Mouse (Mus musculus) ES-CJ7 (cell line): ENCODE data around the gene Ess2.
A peak's percentile ranks its signal among the peaks of the same experiment; 100 is the strongest.
"Not testable (repeated sequence)": the region's sequence is repeated elsewhere in the genome, so short reads cannot be mapped to it uniquely, and the experiment has no call there.

Experiments used
- DNase-seq: peaks from one replicate; pipeline ENCODE4 v3.0.0; 2011; ENCODE audit warnings: low read depth, low spot score

The Ess2 gene

DNA sequence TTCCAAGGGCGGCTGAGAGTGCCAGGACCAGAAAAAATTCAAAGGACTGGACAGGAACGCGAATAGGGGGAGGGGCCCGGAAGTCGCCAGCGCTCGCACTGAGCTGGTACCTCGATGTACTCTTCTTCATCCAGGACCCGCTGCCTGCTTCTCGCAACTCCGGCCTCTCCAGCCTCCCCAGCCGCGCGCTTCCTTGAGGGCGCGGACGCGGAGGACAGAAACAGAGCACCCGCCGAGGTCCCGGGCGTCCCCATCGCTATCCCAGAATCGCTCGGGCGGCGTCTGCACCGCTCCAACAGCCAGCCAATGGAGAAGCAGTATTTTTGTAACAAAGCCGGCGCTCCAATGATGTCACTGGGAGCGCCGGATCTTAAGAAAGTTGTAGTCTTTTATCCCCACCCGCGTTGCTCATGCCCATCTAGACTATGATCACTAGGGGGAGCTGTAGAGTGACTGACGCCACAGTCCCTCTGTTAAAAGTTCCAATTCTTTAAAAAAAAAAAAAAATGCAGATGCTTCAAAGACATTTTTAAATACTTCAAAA, at the start of gene Ess2:
Gene Ess2 (minus strand): TSS at position 297 of the 544 bp plus-strand sequence.
- peak; percentile 95 for DNase-seq

DNA sequence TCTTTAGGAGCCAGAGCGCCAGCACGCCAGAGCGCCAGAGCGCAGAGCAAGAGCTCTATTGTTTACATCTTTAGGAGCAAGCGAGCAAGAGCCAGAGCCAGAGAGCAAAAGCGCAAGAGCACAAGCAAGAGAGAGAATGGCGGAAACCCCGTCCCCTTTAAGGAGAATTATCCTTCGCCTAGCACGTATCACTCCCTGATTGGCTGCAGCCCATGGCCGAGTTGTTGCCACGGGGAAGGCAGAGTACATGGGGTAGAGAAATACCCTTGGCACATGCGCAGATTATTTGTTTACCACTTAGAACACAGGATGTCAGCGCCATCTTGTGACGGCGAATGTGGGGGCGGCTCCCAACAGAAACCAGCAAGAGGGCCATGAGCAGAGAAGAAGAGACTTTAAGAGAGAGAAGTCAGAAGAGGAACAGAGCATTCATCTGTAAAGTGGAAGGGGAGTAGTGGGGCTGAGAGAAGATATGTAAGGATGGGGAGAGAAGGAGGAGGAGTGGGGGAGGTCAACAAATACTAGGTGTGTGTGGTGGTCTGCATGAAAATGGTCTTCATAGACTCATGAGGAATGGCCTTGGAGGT, 45.0 kb upstream of the Ess2 start:
- not testable (repeated sequence) for DNase-seq

DNA sequence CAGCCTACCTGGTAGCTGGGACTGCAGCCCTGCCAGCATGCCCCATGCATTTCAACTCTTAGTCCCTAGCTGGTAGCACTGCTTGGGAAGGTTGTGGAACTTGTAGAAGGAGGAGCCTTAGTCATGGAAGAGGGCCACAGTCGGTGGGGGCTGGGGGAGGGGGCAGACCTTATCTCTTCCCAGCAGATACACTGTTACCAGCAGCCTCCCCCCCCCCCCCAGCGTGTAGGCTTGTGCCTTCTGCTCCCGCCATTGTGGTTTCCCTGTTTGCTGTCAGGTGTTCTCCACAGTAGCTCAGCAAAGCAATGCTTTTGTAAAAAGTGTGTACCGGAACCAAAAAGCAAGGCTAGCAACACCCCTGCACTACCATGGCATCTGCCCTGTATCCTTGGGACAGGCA, 40.5 kb upstream of the Ess2 start:
- no peak for DNase-seq

DNA sequence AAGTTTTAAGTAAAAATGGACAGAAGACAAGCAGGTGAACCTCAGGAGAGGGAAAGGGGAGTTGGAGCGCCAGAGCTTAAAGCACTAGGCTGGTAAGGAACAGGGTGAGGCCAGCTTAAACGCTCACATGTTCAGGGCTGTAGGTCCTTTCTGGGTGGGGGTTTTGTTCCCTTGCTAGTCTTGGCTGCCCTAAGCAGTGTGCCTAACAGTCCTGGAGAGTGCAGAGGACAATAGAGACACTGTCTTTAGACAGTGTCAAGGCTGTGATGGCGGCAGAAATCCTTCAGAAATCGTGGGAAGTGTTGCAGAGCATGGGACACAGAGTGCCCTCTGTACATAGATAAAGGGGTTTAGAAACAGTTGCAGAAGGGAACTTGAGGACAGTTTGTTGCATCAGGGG, 38.9 kb upstream of the Ess2 start:
- no peak for DNase-seq

DNA sequence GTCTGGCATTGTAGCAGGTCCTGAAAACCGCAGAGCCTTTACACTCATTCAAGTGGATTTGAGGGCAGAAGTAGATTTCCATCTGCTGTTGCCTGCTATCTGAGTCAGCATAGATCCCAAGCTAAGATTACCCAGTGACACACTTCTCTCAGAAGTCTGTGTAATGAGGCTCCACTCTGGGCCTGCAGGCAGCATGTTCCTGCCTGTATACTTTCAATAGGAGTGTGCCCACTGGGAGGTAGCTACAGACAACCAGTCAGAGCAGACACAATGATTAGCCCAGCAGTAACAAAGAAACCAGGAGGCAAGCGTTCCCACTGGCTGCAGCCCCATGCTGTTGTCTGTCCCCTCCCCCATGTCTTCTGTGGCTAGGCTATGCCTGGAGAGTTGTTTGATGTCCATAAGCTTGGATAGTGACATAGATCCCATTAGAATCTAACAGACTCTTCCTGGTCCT, 38.3 kb upstream of the Ess2 start:
- DNase-seq, result no peak

DNA sequence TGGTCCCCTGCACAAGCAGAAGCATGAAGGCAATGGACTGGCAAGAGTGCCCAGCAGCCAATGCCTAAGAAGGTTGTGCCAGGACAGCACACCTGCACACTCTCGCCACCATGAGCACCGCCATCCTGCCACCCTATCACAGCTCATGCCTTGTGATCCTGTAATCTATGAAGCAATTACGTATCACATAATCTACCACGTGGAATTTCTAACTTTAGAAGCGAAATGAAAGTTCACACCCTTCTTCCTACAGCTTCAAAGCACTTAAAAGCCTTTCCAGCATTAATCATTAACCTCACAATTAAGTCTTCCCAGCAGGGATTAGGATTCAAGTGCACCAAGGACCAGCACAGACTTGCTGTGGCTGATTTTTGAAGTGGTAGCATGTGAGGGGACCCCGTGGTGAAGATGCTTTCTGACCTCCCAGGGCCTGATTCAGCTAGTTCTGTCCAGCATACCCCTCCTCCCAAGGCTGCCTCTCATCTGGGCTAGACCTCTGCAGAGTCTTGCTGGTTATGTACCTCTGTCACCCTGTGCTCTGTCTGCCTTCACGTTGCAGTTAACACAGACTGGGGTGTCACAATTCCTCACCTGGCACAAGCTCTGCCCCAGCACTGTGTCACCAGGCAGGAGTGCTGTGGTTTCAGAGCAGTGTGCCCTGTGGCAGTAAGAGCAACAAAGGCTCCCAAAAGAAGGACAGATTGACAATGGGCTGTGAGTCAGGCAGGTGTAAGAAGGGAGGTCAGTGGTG, 34.1 kb upstream of the Ess2 start:
- peak; percentile 61 for DNase-seq

DNA sequence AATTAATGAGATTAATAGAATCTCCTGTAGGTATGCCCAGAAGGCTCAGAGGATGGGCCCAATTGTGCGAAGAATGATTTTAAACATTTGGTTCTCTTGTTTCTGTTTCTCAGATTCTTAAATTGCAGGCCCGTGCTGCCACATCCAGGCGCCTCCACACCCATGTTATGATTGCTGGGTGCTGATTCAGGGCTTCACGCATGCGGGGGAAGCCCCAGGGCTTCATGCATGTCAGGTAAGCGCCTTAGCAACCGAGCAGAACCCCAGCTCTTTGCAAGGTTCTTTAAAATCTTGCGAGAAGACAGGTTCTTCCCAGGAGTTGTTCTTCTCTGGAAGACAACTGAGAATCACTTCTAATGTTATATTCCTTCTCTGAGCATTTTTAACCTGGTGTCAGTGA, 32.3 kb upstream of the Ess2 start:
- DNase-seq, result no peak

DNA sequence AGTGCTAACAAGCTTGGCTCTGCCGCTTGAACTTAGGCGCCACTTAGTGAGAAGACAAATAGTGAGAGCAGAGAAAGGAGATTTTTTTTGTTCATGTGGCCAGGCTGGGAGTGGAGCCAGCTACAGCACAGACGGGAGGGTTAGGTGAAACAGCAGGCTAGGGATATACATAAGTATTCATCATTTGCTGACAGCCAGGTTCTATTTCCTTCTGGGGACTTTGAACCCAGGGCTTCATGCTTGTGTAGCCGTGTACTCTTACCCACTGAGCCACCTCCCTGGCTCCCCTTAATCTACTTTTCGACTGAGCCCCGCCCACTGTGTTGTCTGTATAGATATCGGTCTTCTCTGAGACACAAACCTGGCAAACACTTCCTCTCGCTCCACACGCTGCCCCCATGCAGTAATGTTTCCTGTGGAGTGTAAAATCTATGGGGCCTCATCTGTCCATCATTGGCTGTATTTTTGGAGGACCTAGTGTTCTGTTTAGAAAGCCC, 28.2 kb upstream of the Ess2 start:
- DNase-seq, result no peak

DNA sequence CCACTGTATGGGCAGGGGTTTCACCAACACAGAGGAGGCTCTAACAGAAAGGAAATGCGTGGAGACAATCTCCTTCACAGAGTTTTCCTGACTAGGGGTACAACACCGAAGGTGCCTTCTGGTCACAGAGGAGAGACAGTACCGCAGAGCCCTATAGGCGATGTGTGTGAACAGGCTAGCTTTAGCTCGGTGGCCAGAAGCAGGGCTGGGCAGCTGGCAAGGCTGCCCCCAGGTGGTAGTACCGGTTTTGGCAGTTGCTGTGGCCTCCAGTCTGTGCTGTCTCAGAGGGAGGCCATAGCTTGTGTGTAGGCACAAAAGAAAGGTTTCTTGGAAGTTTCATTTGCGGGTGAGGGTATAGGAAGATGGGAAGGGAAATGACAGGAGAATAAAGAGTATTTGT, 27.7 kb upstream of the Ess2 start:
- DNase-seq, result peak; percentile 80

DNA sequence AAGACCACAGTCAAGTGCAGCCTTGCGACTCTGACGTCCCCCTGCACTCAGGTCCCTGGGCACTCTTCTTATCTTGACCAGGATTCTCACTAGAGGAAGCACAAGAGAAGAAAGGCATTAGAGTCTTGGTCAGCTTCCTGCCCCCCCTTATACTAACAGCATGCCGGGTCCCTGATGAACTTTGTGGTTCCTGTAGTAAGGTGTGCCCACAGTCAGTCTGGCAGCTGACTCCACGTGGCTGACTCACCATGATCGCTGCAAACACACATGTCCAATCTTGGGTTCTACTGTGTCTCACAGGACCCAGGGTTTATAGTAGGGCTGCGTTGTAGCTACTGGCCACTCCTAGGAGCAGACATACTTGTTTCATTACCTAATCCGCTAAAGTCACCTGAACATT, 27.0 kb upstream of the Ess2 start:
- no peak for DNase-seq

DNA sequence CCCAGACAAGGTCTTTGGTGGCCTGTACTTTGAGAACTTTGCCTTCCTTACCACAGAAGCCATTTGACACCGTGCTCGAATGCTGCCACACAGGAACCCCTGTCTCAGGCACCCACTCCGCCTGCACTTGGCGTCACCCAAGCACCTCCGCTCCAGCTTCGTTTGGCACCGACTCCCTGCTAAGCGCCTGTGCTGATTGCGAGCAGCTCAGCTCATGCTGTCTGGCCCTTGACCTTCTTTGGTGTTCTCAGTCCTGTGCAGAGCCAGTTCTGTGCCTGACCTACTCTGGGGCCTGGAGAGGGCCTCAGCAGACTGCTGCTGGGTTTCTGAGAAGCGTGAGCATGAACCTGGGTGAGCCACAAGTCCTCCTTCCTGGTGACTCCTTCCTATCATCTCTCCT, 25.6 kb upstream of the Ess2 start:
- no peak for DNase-seq

DNA sequence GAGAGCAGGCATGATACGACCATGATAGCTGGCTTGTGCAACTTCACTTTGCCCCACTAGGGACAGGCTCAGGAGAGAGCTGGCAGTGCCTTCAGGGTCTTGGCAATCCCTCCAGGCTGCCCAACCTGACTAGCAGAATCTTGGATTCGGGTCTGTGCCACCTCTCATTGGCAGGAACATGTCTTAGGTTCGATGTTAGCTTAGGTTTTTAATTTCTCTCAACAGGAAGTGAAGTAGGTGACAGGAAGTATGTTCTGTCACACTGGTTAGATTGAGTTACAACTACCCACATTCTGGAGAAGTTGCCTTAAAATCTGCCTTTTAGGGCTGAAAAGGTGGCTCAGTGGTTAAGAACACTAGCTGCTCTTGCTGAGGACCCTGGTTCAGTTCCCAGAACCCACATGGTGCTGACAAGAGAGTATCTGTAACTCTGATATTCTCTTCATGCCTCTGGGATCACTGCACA, 23.3 kb upstream of the Ess2 start:
- DNase-seq, result no peak

DNA sequence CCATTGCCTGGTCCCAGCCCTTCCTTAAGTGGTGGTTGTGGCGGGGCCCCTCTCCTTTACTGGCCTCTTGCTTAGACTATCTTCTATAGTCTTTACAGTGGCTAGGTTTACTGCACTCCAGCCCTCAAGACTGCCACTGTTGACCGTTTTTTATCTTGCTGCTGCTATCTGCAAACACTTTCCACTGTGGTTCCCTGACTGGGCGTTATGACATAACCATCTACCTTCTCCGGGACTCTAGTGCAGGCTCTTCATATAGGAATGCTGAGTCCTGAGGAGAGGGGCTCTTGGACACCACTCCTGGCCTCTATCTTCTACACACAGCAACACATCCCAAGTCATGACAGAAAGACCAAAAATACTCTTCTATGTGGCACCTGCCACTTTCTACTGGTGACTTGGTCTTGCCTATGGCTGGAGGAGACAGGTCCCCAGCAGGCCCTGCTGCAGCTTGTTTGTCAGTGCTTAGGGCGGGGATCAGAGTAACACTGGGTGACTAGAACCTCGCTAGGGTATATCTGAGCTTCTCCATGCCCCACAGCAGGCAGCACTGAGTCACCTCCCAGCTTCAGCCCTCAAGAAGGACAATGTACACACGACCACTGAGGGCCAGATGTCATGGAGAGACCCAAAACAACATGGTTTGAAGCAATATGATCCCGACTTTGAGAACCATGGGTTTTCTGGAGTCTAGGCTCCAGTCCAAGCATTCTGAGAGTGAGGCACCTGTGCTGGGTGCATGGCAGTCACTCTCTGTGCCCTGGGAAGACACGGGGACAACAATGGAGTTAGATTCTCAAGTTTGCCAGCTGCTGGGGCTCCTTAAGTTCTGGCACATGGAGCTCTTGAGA, 22.7 kb upstream of the Ess2 start:
- no peak for DNase-seq

DNA sequence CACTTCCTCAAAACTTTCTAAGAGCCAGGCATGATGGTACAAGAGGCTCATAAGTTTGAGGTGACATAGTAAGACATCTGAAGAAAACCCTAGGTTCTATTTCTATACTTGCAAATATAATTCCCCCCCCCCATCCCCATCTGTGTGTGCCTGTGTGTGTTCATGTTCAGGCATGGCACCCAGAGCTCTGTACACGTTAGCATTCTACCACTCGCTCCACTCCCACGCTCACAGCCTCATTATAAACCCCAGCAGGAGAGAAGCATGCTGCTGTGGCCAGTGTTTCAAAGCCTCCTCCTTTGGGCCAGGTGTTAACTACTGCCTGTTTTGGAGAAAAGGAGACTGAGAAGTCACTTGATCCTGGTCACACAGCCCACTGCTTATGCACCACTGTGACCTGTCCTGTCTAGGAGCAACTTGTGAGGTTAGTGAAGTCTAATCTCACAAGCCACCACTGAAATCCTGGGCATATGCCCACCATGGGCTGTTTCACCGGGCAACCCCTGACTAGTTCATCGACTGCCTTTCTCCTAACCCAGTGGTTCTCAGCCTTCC, 20.8 kb upstream of the Ess2 start:
- no peak for DNase-seq

DNA sequence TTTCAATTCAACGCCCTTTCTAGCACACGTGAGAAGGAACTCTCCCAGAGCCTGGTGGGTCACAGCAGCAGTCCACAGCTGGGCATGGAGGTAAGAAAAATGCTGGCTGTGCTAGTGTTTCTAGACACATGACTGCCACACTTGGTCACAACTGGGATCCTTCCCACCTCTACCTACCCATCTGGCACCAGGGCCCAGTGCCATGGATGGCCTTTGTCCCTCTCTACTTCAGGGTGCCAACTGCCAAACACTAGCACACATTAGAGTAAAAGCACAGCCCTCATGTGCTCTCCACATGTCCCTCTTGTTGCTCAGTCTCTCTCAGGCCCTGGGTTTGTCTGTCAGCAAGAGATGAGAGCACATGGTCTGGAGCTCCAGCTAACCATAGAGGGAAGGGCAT, 18.5 kb upstream of the Ess2 start:
- DNase-seq, result no peak

DNA sequence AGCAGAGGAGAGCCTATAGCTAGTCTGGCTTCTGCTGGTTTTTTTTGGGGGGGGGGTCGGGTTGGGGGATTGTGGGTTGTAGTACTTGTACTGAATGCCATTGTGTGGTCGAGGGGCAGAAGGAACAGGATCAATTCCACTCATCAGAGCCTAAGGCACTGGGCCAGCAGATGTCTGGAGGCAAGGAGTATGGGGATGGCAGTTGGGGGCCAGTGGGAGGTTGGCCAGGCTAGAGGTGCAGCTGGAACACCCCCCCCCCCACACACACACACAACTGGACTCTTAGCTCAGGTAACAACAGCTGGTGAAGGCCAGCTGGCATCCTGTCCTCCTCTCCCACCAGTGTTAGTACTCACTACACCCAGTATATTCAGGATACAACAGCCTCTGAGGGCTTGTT, 18.1 kb upstream of the Ess2 start:
- no peak for DNase-seq

DNA sequence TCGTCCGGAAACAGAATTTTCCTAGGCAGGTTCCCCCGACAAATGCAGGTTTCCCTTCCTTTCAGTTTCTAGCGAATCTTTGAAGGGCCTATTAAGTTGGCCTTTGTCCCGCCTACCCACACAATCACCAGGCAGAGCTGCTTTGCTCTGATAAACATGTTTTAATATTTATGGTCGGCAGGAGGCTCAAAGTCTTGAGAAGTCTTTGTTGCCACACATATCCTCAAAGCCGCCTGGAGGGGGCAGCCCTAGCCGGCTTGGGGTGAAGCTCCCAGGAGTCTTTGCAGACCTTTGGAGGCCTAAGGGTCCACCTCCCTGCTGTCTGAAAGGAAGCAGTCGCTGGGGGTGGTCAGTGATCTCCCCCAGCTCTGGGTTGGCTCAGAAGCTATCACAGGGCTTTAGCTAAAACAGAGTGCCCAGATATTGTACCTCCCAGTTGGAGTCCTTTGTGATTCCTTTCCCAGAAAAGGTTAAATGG, 17.5 kb upstream of the Ess2 start:
- peak; percentile 99 for DNase-seq

DNA sequence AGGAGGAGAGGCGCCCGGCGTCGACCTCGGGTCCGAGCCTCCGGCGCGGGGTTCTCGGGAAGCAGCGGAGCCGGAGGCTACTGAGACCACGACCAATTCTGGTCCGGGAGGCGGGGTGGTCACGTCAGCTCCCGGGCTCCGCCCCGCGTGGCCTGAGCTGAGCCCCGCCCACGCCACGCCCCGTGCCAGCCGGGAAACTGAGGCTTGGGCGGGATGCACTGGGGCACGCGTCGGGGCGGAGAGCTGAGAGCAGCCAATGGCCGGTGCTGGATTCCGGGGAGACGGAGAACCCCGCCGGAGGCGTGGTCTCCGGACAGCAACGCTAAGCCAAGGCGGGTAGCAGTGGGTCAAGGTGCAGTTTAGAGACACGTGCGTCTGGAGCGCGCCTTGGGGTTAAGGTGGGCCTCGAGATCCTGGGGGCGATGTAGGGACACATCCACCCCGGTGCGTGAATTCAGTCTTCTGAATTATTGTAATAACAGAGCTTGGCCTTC, 17.0 kb upstream of the Ess2 start, which contains the start of gene Slc25a1:
Gene Slc25a1 (minus strand): TSS at position 133 of the 494 bp plus-strand sequence.
- DNase-seq, result peak; percentile 88

DNA sequence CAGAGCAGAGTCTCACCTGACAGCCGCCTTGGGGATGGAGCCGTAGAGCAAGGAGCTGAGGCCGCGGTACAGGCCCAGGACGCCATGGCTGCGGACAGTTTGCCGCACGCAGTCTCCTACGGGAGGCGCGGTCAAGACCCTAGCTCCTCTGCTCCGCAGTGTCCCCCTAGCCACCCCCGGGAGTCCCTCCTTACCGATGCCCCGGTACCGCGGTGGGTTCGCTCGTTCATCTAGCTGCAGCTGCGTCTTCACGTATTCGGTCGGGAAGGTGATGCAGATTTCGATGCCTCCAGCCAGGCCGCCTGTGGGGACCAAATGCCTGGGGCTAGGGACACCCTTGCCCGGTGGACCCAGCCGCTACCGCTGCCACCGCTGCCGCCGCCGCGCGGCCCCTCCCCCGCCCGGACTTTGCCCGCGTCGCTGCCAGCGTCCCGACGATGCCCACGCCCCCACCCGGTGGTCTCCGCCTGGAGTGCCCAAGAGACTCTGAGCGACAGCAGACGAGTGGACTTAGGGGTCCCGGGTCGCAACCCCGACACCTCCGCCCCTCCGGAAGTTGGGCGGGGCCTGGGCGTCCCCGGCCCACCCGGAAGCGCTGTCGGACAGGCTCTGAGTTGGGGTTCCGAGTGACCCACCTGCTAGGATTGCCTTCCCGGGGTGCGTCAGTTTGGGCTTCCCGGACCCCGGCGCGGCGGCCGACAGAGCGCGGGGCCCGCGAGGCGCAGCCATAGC, 16.4 kb upstream of the Ess2 start:
- no peak for DNase-seq

DNA sequence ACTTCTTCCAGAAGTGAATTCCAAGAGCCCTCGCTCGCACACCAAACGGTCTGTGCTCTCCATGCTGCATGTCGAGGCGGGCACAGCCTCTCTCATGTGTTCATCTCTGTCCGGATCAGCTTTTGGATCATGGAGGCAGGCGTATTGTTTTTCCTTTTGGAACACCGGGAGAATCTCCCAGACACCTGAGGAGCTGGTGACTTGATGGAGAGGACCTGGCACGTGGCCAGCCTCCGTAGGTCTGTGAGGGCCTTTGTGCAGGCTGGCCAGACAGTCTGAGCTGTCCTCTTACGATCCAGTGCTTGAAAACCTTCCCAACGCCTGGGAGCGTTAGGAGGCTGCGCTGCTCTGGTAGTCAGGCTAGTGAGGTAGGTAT, 11.0 kb upstream of the Ess2 start:
- DNase-seq, result no peak
